Mouse (Mus musculus): ENCODE data around the gene Adgrb2.

Adgrb2 gene

GRCm38 (mm10) chr4:130031146-130031545, 46.5 kb downstream of the Adgrb2 start:
- peak; percentile 59 for DNase-seq (ENCODE audit: low read depth, low spot score)

- no peak for DNase-seq (ENCODE audit: low read depth, low spot score)
These were observed 48.8 kb downstream of the Adgrb2 start for GRCm38 (mm10) chr4:130033496-130033895.

- DNase-seq (ENCODE audit: low read depth, low spot score) = peak; percentile 60
These were observed 51.4 kb downstream of the Adgrb2 start for GRCm38 (mm10) chr4:130036112-130036511.

- DNase-seq (ENCODE audit: low read depth, low spot score) = peak; percentile 97
These were observed 52.1 kb downstream of the Adgrb2 start for GRCm38 (mm10) chr4:130036573-130037401.

- DNase-seq (ENCODE audit: low read depth, low spot score) = peak; percentile 30
These were observed 54.7 kb downstream of the Adgrb2 start for GRCm38 (mm10) chr4:130039351-130039750.

GRCm38 (mm10) chr4:130041076-130041475, 56.4 kb downstream of the Adgrb2 start:
- DNase-seq (ENCODE audit: low read depth, low spot score) = no peak

- peak; percentile 75 for DNase-seq (ENCODE audit: low read depth, low spot score)
These were observed 59.5 kb downstream of the Adgrb2 start for GRCm38 (mm10) chr4:130044211-130044610.

- DNase-seq (ENCODE audit: low read depth, low spot score) = peak; percentile 35
These were observed 60.9 kb downstream of the Adgrb2 start for GRCm38 (mm10) chr4:130045609-130046008.

- DNase-seq (ENCODE audit: low read depth, low spot score) = peak; percentile 95
These were observed 62.9 kb downstream of the Adgrb2 start, which contains the start of gene Col16a1 for GRCm38 (mm10) chr4:130047331-130048202. Col16a1 (plus strand) TSS chr4:130047840.

- peak; percentile 48 for DNase-seq (ENCODE audit: low read depth, low spot score)
These were observed 63.5 kb downstream of the Adgrb2 start for GRCm38 (mm10) chr4:130048203-130048479.

- peak; percentile 99 for DNase-seq (ENCODE audit: low read depth, low spot score)
These were observed 65.6 kb downstream of the Adgrb2 start for GRCm38 (mm10) chr4:130050056-130050824.

- no peak for DNase-seq (ENCODE audit: low read depth, low spot score)
These were observed 67.6 kb downstream of the Adgrb2 start for GRCm38 (mm10) chr4:130052283-130052682.

GRCm38 (mm10) chr4:130053111-130053510, 68.4 kb downstream of the Adgrb2 start:
- no peak for DNase-seq (ENCODE audit: low read depth, low spot score)

- DNase-seq (ENCODE audit: low read depth, low spot score) = no peak
These were observed 70.1 kb downstream of the Adgrb2 start for GRCm38 (mm10) chr4:130054727-130055126.

- no peak for DNase-seq (ENCODE audit: low read depth, low spot score)
These were observed 70.7 kb downstream of the Adgrb2 start for GRCm38 (mm10) chr4:130055160-130056010.

GRCm38 (mm10) chr4:130056011-130056322, 71.3 kb downstream of the Adgrb2 start:
- no peak for DNase-seq (ENCODE audit: low read depth, low spot score)

GRCm38 (mm10) chr4:130056471-130056870, 71.8 kb downstream of the Adgrb2 start:
- no peak for DNase-seq (ENCODE audit: low read depth, low spot score)

GRCm38 (mm10) chr4:130060937-130061336, 76.3 kb downstream of the Adgrb2 start:
- DNase-seq (ENCODE audit: low read depth, low spot score) = no peak

- no peak for DNase-seq (ENCODE audit: low read depth, low spot score)
These were observed 78.5 kb downstream of the Adgrb2 start for GRCm38 (mm10) chr4:130063191-130063590.

GRCm38 (mm10) chr4:130066816-130067215, 82.1 kb downstream of the Adgrb2 start:
- DNase-seq (ENCODE audit: low read depth, low spot score) = peak; percentile 64

- no peak for DNase-seq (ENCODE audit: low read depth, low spot score)
These were observed 85.9 kb downstream of the Adgrb2 start for GRCm38 (mm10) chr4:130070523-130070922.

Data from 3T3-L1 (cell line).